Mouse (Mus musculus) lung, embryonic 14.5 days (tissue): ENCODE measurements around the gene Map3k5. TPM values are rescaled to one million over a fixed set of nuclear protein-coding genes. Genes with fewer than 3 reads are reported as not detected.
"Not testable (repeated sequence)": the region's sequence is repeated elsewhere in the genome, so short reads cannot be mapped to it uniquely, and the experiment has no call there.

Experiments used
- ATAC-seq: fragments of 200-750 bp; cut with Nextera tagmentation; 2 replicates; pipeline ENCODE4 v1.8.0; 2017; ENCODE audit warnings: mild to moderate bottlenecking, moderate TSS enrichment, moderate library complexity; ENCODE audit not compliant: insufficient read depth
- DNase-seq: peaks from one replicate; pipeline ENCODE4 v3.0.0-alpha.2; 2015
- H3K27ac ChIP-seq: fragments of 300-500 bp; sonication (generic); 2 replicates; pipeline ENCODE4 v1.5.1; 2014; ENCODE audit warnings: low read depth, mild to moderate bottlenecking, moderate library complexity
- H3K27me3 ChIP-seq: fragments of 300-500 bp; sonication (generic); 2 replicates; pipeline ENCODE4 v1.6.1; 2014; ENCODE audit warnings: low read length, control low read depth; ENCODE audit not compliant: insufficient read depth
- H3K36me3 ChIP-seq: fragments of 300-500 bp; sonication (generic); 2 replicates; pipeline ENCODE4 v1.6.1; 2014; ENCODE audit warnings: control low read depth; ENCODE audit not compliant: insufficient read depth
- H3K4me1 ChIP-seq: fragments of 300-500 bp; sonication (generic); 2 replicates; pipeline ENCODE4 v1.6.1; 2014; ENCODE audit warnings: antibody characterized with exemption, control low read depth; ENCODE audit not compliant: insufficient read depth
- H3K4me2 ChIP-seq: fragments of 300-500 bp; sonication (generic); 2 replicates; pipeline ENCODE4 v1.6.1; 2014; ENCODE audit warnings: mild to moderate bottlenecking
- H3K4me3 ChIP-seq: fragments of 300-500 bp; sonication (generic); 2 replicates; pipeline ENCODE4 v1.5.1; 2014; ENCODE audit warnings: low read depth, low read length
- H3K9ac ChIP-seq: fragments of 300-500 bp; sonication (generic); 2 replicates; pipeline ENCODE4 v1.6.1; 2014
- H3K9me3 ChIP-seq: fragments of 300-500 bp; sonication (generic); 2 replicates; pipeline ENCODE4 v1.6.1; 2016; ENCODE audit warnings: low read depth, low read length, control low read depth
- CTCF ChIP-seq: IDR thresholded peaks from 2 replicates; pipeline ENCODE4 v1.5.1; 2016; ENCODE audit warnings: antibody characterized with exemption, low read depth
- WGBS: fragments of 180-500 bp; shearing (Covaris S2); extraction: QIAGEN DNeasy Blood & Tissue Kit; methylation state at CpG from one replicate; pipeline ENCODE4 v1.1.7; 2014; 5-methylcytosine and 5-hydroxymethylcytosine counted together
- polyA plus RNA-seq: library from polyadenylated mRNA; unstranded; fragments of >200 nt; fragmentation: Nextera tagmentation; extraction: Ambion mirVana; gene quantifications from 2 replicates; pipeline ENCODE4 v1.2.1, GENCODE M21; 2014

Gene Map3k5
- polyA plus RNA-seq, 1 experiment from 2014 or later, result 2.5 TPM

GRCm38 (mm10) chr10:19963206-19963605 is 28.9 kb downstream of the Map3k5 start:
- Histone ChIP-seq H3K4me3 (no peak overlapping the region), H3K27ac (no peak overlapping the region), H3K36me3 (no peaks in the 10 kb centered on the region), H3K9me3 (no peaks in the 10 kb centered on the region), H3K4me2 (no peak overlapping the region), H3K27me3 (no peaks in the 10 kb centered on the region), H3K9ac (no peak overlapping the region), H3K4me1 (0 out of 2 replicates have a peak, but pooled peaks cover 4% of the 10 kb centered on the region)
- DNase-seq (no peak), ATAC-seq (no peak)
- WGBS, result 53% methylated on average over 1 of the region's 1 CpGs
- TF ChIP-seq CTCF, result no peak

GRCm38 (mm10) chr10:19964105-19964504 is 29.8 kb downstream of the Map3k5 start:
- no peak overlapping the region for H3K9ac ChIP-seq
- DNase-seq (peak; percentile 49), ATAC-seq (no peak)
- H3K4me2 ChIP-seq, result no peak overlapping the region
- TF ChIP-seq CTCF, result no peak
- no peak overlapping the region for H3K4me3 ChIP-seq
- no peaks in the 10 kb centered on the region for H3K36me3 ChIP-seq
- no peaks in the 10 kb centered on the region for H3K27me3 ChIP-seq
- H3K9me3 ChIP-seq, result no peaks in the 10 kb centered on the region
- 56% methylated on average over 4 of the region's 4 CpGs for WGBS
- 0 out of 2 replicates have a peak, but pooled peaks cover 4% of the 10 kb centered on the region for H3K4me1 ChIP-seq
- H3K27ac ChIP-seq, result no peak overlapping the region

- Histone ChIP-seq H3K9me3 (no peaks in the 10 kb centered on the region), H3K27me3 (no peaks in the 10 kb centered on the region), H3K36me3 (no peaks in the 10 kb centered on the region), H3K4me1 (0 out of 2 replicates have a peak, but pooled peaks cover 4% of the 10 kb centered on the region), H3K27ac (no peak overlapping the region), H3K4me2 (no peak overlapping the region), H3K9ac (no peak overlapping the region), H3K4me3 (no peak overlapping the region)
- ATAC-seq (no peak), DNase-seq (no peak)
- WGBS, result 61% methylated on average over 6 of the region's 6 CpGs
- no peak for TF ChIP-seq CTCF
These were observed 32.3 kb downstream of the Map3k5 start for GRCm38 (mm10) chr10:19966597-19966996.

GRCm38 (mm10) chr10:19968445-19968844 is 34.2 kb downstream of the Map3k5 start:
- Histone ChIP-seq H3K27ac (no peak overlapping the region), H3K9ac (no peak overlapping the region), H3K36me3 (no peaks in the 10 kb centered on the region), H3K27me3 (no peaks in the 10 kb centered on the region), H3K4me1 (0 out of 2 replicates have a peak, but pooled peaks cover 4% of the 10 kb centered on the region), H3K4me2 (no peak overlapping the region), H3K4me3 (no peak overlapping the region), H3K9me3 (no peaks in the 10 kb centered on the region)
- ATAC-seq, result no peak
- 70% methylated on average over 8 of the region's 8 CpGs for WGBS
- TF ChIP-seq CTCF, result no peak
- no peak for DNase-seq

GRCm38 (mm10) chr10:19969831-19970460 is 35.7 kb downstream of the Map3k5 start:
- no peak overlapping the region for H3K9ac ChIP-seq
- TF ChIP-seq CTCF, result no peak

GRCm38 (mm10) chr10:19971491-19971890 is 37.2 kb downstream of the Map3k5 start:
- not testable (repeated sequence) for H3K4me2 ChIP-seq, H3K9ac ChIP-seq, H3K4me1 ChIP-seq, DNase-seq, H3K4me3 ChIP-seq, H3K9me3 ChIP-seq, ATAC-seq, H3K27me3 ChIP-seq, H3K36me3 ChIP-seq, H3K27ac ChIP-seq
- 85% methylated on average over 6 of the region's 7 CpGs for WGBS

More at GRCm38 (mm10) chr10:19969831-19970460, 35.7 kb downstream of the Map3k5 start:
- H3K4me3 ChIP-seq, result no peak overlapping the region
- DNase-seq (no peak), ATAC-seq (no peak)
- no peak overlapping the region for H3K4me2 ChIP-seq
- H3K4me1 ChIP-seq, result 0 out of 2 replicates have a peak, but pooled peaks cover 4% of the 10 kb centered on the region
- no peaks in the 10 kb centered on the region for H3K27me3 ChIP-seq
- no peaks in the 10 kb centered on the region for H3K9me3 ChIP-seq
- H3K27ac ChIP-seq, result no peak overlapping the region
- no peaks in the 10 kb centered on the region for H3K36me3 ChIP-seq
- 80% methylated on average over 14 of the region's 14 CpGs for WGBS

- Histone ChIP-seq H3K4me2 (no peak overlapping the region), H3K27me3 (no peaks in the 10 kb centered on the region), H3K9ac (no peak overlapping the region), H3K4me1 (no peaks in the 10 kb centered on the region), H3K4me3 (no peak overlapping the region), H3K9me3 (no peaks in the 10 kb centered on the region), H3K27ac (no peak overlapping the region), H3K36me3 (no peaks in the 10 kb centered on the region)
- DNase-seq (no peak), ATAC-seq (no peak)
- TF ChIP-seq CTCF, result no peak
- WGBS, result 75% methylated on average over 12 of the region's 12 CpGs
These were observed 39.2 kb downstream of the Map3k5 start for GRCm38 (mm10) chr10:19973321-19974108.
